Mouse (Mus musculus) kidney, embryonic 14.5 days (tissue): ENCODE measurements around the gene Prph2. TPM values are rescaled to one million over a fixed set of nuclear protein-coding genes. Genes with fewer than 3 reads are reported as not detected.

ENCODE experiments used
- ATAC-seq: fragments of 200-750 bp; cut with Nextera tagmentation; 2 replicates; pipeline ENCODE4 v1.8.0; 2017; ENCODE audit warnings: moderate number of reproducible peaks, mild to moderate bottlenecking, moderate TSS enrichment, moderate library complexity; ENCODE audit not compliant: low FRiP score, low TSS enrichment
- H3K27ac ChIP-seq: fragments of 300-500 bp; sonication (generic); 2 replicates; pipeline ENCODE4 v1.5.1; 2014; ENCODE audit warnings: low read depth, mild to moderate bottlenecking, low read length, moderate library complexity, mixed read lengths
- H3K27me3 ChIP-seq: fragments of 300-500 bp; sonication (generic); 2 replicates; pipeline ENCODE4 v1.6.1; 2014; ENCODE audit warnings: mild to moderate bottlenecking, low read length; ENCODE audit not compliant: control insufficient read depth, insufficient read depth
- H3K36me3 ChIP-seq: fragments of 300-500 bp; sonication (generic); 2 replicates; pipeline ENCODE4 v1.6.1; 2014; ENCODE audit warnings: low read length, mixed read lengths; ENCODE audit not compliant: control insufficient read depth, insufficient read depth
- H3K4me1 ChIP-seq: fragments of 300-500 bp; sonication (generic); 2 replicates; pipeline ENCODE4 v1.6.1; 2014; ENCODE audit warnings: low read length, mixed read lengths; ENCODE audit not compliant: control insufficient read depth, insufficient read depth
- H3K4me2 ChIP-seq: fragments of 300-500 bp; sonication (generic); replicated peaks from 2 replicates; pipeline ENCODE4 v1.6.1; 2014; ENCODE audit warnings: low read depth, mild to moderate bottlenecking, low read length
- H3K4me3 ChIP-seq: fragments of 300-500 bp; sonication (generic); 2 replicates; pipeline ENCODE4 v1.5.1; 2014; ENCODE audit warnings: mild to moderate bottlenecking, low read length
- H3K9ac ChIP-seq: fragments of 300-500 bp; sonication (generic); 2 replicates; pipeline ENCODE4 v1.6.1; 2014; ENCODE audit warnings: low read depth, mild to moderate bottlenecking, low read length, moderate library complexity
- H3K9me3 ChIP-seq: fragments of 300-500 bp; sonication (generic); 2 replicates; pipeline ENCODE4 v1.6.1; 2016; ENCODE audit warnings: low read length; ENCODE audit not compliant: control insufficient read depth
- WGBS: fragments of 180-500 bp; shearing (Covaris S2); extraction: QIAGEN DNeasy Blood & Tissue Kit; methylation state at CpG from one replicate; pipeline ENCODE4 v1.1.7; 2014; 5-methylcytosine and 5-hydroxymethylcytosine counted together
- polyA plus RNA-seq: library from polyadenylated mRNA; unstranded; fragments of >200 nt; fragmentation: Nextera tagmentation; extraction: Ambion mirVana; gene quantifications from 2 replicates; pipeline ENCODE4 v1.2.1, GENCODE M21; 2014

The Prph2 gene
- polyA plus RNA-seq, 1 experiment from 2014 or later, result 0.18 TPM

GRCm38 (mm10) chr17:46963186-46963585 is 52.9 kb downstream of the Prph2 start:
- Histone ChIP-seq H3K4me2 (no peak overlapping the region), H3K9ac (no peak overlapping the region), H3K27ac (no peak overlapping the region), H3K4me1 (no peaks in the 10 kb centered on the region), H3K27me3 (no peaks in the 10 kb centered on the region), H3K36me3 (peaks cover 96% of the 10 kb centered on the region), H3K9me3 (no peaks in the 10 kb centered on the region), H3K4me3 (no peak overlapping the region)
- 96% methylated on average over 13 of the region's 13 CpGs for WGBS
- no peak for ATAC-seq

GRCm38 (mm10) chr17:46966892-46967291 is 56.6 kb downstream of the Prph2 start:
- Histone ChIP-seq H3K27me3 (no peaks in the 10 kb centered on the region), H3K27ac (no peak overlapping the region), H3K9me3 (no peaks in the 10 kb centered on the region), H3K4me2 (no peak overlapping the region), H3K4me1 (no peaks in the 10 kb centered on the region), H3K36me3 (peaks cover 97% of the 10 kb centered on the region), H3K4me3 (no peak overlapping the region), H3K9ac (no peak overlapping the region)
- ATAC-seq, result no peak
- 81% methylated on average over 14 of the region's 14 CpGs for WGBS

- Histone ChIP-seq H3K9me3 (no peaks in the 10 kb centered on the region; the same call in 1 of the 2 replicates), H3K27me3 (no peaks in the 10 kb centered on the region), H3K4me1 (no peaks in the 10 kb centered on the region), H3K36me3 (peaks cover 93% of the 10 kb centered on the region), H3K9ac (no peak overlapping the region), H3K27ac (no peak overlapping the region), H3K4me3 (no peak overlapping the region), H3K4me2 (no peak overlapping the region)
- 95% methylated on average over 7 of the region's 7 CpGs for WGBS
- no peak for ATAC-seq
Measured at GRCm38 (mm10) chr17:46972603-46973002, 62.3 kb downstream of the Prph2 start.

Other genes with a start within 250 kb of the Prph2 start
- 54.0 and 66.5 TPM in 2 replicates for gene Rrp36, start 236.1 kb upstream of the Prph2 start, polyA plus RNA-seq
- 148 and 174 TPM in 2 replicates for gene Mea1, start 231.7 kb upstream of the Prph2 start, polyA plus RNA-seq
- 91.0 and 110 TPM in 2 replicates for gene Klhdc3, start 229.5 kb upstream of the Prph2 start, polyA plus RNA-seq
- gene Ppp2r5d, start 205.3 kb upstream of the Prph2 start, polyA plus RNA-seq, result 61.1 and 99.9 TPM in 2 replicates
- gene Pex6, start 199.0 kb upstream of the Prph2 start, polyA plus RNA-seq, result 20.5 and 21.0 TPM in 2 replicates
- 0.43 and 1.0 TPM in 2 replicates for gene Gnmt, start 181.3 kb upstream of the Prph2 start, polyA plus RNA-seq
- gene Cnpy3, start 158.2 kb upstream of the Prph2 start, polyA plus RNA-seq, result 61.7 and 71.5 TPM in 2 replicates
- gene Ptcra, start 146.7 kb upstream of the Prph2 start, polyA plus RNA-seq, result 0.38 and 0.56 TPM in 2 replicates
- 73.6 and 92.5 TPM in 2 replicates for gene 2310039H08Rik, start 137.8 kb upstream of the Prph2 start, polyA plus RNA-seq
- gene Rpl7l1, start 127.8 kb upstream of the Prph2 start, polyA plus RNA-seq, result 139 and 164 TPM in 2 replicates
- 2.6 and 5.2 TPM in 2 replicates for gene Bicral, start 52.0 kb upstream of the Prph2 start, polyA plus RNA-seq
- 71.0 and 82.1 TPM in 2 replicates for gene Tbcc, start 19.8 kb upstream of the Prph2 start, polyA plus RNA-seq
- 18.9 and 30.4 TPM in 2 replicates for gene Ubr2, start 100.1 kb downstream of the Prph2 start, polyA plus RNA-seq